Mouse (Mus musculus) right cerebral cortex, adult 18-20 months (tissue): ENCODE results near the gene Hist1h3d.
A peak's percentile ranks its signal among the peaks of the same experiment; 100 is the strongest.
"Not testable (repeated sequence)": the region's sequence is repeated elsewhere in the genome, so short reads cannot be mapped to it uniquely, and the experiment has no call there.

Experiments used
- DNase-seq: peaks from one replicate; pipeline ENCODE4 v3.0.0; 2022; ENCODE audit warnings: mixed read lengths

Gene Hist1h3d

GRCm38 (mm10) chr13:23575271-23575851 lies at the start of gene Hist1h3d:
TSS of gene Hist1h3d (plus strand) at chr13:23575763.
- DNase-seq, result peak; percentile 72

DNA sequence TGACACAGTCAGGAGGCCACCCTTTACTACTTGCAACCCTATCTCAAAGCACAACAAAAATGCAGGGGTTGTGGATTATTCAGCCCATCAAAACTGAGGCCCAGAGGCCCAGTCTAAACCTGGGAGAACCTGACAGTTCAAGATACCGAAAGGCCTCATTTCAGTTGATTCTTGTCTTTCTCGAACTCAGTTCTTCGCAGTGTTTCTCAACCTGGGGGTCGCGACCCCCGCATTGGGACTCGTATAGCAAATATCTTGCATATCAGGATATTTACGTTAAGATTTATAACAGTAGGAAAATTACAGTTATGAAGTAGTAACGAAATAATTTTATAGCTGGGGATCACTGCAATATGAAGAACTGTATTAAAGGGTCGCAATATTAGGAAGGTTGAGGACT lies 49.7 kb upstream of the Hist1h3d start:
- DNase-seq, result no peak

GRCm38 (mm10) chr13:23526312-23526711 lies 49.3 kb upstream of the Hist1h3d start:
- peak; percentile 88 for DNase-seq

DNA sequence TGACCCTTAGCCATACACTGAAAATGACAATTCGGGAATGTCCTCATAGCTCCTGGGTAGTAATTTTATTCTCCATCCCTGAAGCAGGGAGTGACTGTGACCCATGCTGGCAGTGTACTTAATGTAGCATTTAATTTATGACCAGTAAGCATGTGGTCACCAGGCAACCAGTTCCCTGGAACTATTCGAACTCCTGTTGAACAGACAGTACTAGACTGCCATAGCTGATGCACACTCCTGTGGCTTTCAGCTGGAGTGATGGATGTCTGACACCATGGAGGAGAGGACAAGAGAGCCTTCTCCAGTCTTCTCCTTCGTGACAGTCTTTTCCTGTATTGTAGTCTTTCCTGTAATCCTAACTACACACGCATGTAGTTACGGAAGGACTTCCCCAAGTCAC lies 46.6 kb upstream of the Hist1h3d start:
- no peak for DNase-seq

- no peak for DNase-seq
These were observed 45.9 kb upstream of the Hist1h3d start for GRCm38 (mm10) chr13:23529480-23530165.

- peak; percentile 53 for DNase-seq
These were observed 45.2 kb upstream of the Hist1h3d start for GRCm38 (mm10) chr13:23530181-23530900.

DNA sequence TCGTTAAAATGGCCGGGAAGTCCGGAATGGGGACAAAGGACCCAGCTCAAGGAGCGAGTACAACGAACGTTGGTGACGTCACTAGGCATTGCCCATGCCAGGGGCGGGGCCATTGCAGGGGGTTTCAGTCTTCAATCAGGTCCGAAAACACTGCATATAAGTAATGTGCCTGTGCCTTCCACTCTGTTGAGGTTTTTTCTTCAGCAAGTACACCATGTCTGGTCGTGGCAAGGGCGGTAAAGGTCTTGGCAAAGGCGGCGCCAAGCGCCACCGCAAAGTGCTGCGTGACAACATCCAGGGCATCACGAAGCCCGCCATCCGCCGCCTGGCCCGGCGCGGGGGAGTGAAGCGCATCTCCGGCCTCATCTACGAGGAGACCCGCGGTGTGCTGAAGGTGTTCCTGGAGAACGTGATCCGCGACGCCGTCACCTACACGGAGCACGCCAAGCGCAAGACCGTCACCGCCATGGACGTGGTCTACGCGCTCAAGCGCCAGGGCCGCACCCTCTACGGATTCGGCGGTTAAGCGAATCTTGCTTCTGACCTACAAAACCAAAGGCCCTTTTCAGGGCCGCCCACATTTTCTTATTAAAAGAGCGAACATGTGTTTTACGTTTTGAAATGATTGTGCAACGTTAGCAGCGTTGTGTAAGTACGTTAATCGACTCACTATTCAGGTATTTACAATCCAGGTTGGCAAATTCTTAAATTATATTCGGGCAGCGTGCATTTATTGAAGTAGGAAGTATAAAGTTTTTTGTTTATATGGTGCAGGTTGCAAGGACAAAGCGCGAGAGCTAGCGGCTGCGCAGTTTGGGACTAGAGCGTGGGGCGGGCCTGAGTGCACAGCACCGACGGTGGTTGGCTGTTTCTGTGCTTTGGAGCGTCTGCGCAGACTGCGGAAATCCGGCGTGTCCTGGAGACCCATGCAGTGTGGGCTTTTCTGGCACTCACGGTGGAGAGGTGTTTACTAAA lies 44.4 kb upstream of the Hist1h3d start, which contains the start of gene Hist1h4h:
Gene Hist1h4h (plus strand): TSS at position 150 of the 975 bp plus-strand sequence.
- DNase-seq, result peak; percentile 97

DNA sequence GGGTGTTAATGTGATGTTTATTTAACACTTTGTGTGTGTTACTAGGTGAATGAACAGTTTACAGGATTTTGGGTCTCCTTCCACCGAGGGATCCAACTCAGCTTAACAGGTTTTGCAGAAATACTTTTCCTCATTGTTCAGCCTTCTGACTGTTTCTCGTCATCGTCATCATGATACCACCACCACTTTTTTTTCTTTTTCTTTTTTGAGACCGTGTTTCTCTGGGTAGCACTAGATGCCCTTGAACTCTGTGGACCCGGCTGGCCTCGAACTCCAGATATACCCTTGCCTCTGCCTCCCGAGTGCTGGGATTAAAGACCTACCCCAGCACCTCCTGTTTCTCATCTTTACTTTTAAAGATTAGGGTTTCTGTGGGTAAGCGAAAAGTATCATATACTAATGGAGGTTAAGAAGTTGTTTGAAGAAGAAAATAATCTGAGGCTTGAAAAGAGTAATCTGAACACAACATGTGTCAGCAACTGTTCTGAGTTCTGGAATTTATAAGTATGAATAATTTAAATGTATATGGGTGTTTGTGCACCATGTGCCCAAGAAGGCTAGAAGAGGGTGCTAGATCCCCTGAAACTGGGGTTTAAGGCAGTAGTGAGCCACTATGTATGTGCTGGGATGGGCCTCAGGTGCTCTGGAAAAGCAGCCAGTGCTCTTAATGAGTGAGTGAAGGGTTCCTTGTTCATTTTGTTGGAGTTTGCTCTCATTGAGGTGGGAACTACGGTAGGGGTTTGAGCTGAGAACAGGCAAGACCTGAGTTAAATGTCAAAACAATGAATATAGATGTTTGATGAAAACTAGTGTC lies 43.1 kb upstream of the Hist1h3d start:
- no peak for DNase-seq

- DNase-seq, result peak; percentile 80
These were observed 41.8 kb upstream of the Hist1h3d start, which contains the start of gene Hist1h2af for GRCm38 (mm10) chr13:23533560-23534367. TSS of gene Hist1h2af (plus strand) at chr13:23533906.

- peak; percentile 37 for DNase-seq
These were observed 41.0 kb upstream of the Hist1h3d start for GRCm38 (mm10) chr13:23534368-23535131.

- DNase-seq, result peak; percentile 93
These were observed 40.2 kb upstream of the Hist1h3d start, which contains the start of gene Hist1h3g for GRCm38 (mm10) chr13:23535137-23536075. TSS of gene Hist1h3g (plus strand) at chr13:23535422.

- DNase-seq, result no peak
These were observed 39.3 kb upstream of the Hist1h3d start for GRCm38 (mm10) chr13:23536076-23536822.

DNA sequence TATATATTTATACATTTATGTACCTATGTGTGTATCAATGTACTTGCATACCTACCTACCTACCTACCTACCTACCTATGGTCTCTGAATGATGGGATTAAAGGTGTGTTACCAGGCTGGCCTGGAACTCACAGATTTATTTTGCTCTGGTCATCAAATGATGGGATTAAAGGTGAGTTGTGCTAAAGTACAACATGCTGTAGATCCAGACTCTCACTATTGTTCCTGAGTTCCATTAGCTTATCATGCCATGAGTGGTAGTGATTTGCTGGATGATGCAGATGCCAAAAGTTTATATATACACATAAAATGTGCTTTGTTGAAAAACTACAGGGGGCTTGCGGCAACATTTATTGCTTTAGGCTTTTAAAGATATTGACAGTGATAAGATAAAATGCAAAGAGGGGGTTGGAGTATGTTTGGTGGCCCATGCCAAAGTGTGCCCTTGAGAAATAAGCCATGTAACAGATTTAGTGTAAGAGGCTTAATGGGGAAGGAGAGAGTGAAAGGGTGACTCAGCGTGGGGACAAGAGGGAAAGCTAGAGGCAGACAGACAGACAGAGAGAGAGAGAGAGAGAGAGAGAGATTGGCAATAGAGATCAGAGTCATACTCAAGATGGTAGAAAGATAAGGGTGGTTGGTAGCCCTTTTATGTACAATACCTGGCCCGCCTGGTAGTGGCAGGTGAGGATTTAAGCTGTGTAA lies 38.4 kb upstream of the Hist1h3d start:
- no peak for DNase-seq

DNA sequence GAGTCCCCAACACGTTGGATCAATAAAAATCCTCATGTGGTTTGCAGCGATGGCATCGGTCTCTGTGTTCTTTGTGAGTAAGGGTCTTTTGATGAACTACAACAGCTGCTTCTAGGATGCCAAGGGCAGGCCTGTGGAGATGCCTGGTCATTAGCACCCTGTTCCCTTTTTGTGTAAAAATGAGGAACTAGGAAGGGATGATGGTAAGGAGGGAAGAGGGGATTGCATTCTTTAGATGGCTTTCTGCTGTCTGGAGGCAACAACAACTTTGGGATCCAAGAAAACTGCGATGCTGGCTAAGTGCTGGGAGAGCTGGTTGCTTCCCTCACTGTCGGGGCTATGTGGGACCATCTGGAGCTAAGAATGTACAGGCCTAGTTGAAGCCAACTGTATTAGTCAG lies 37.3 kb upstream of the Hist1h3d start:
- no peak for DNase-seq

DNA sequence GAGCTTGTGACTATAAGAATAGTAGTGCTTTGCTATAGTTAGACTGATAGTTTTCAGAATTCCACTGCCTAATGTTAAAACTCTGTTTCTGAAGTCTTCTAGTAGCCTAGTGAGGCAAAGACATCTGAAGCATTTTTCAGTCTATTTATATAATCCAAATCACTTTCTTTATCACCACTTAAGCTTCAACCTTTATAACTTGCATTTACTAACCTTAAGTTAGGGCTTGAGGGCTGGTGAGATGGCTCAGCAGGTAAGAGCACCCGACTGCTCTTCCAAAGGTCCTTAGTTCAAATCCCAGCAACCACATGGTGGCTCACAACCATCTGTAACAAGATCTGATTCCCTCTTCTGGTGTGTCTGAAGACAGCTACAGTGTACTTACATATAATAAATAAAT lies 35.7 kb upstream of the Hist1h3d start:
- not testable (repeated sequence) for DNase-seq

DNA sequence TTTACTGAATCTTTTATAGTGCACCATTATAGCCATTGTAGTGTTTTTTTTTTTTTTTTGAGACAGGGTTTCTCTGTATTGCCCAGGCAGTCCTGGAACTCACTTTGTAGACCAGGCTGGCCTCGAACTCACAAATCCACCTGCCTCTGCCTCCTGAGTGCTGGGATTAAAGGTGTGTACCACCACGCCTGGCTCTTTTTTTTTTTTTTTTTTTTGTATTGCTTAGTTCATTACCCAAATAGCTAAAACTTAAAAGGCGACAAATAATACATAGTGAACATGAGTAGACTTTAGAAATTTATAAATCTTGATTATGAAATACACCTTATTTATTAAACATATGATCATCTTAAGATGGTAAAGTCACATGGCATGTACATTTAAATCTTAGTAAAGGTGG lies 34.1 kb upstream of the Hist1h3d start:
- DNase-seq, result no peak
